Mouse (Mus musculus): Measurements from ENCODE around the gene Fam104a.

The Fam104a gene

DNA sequence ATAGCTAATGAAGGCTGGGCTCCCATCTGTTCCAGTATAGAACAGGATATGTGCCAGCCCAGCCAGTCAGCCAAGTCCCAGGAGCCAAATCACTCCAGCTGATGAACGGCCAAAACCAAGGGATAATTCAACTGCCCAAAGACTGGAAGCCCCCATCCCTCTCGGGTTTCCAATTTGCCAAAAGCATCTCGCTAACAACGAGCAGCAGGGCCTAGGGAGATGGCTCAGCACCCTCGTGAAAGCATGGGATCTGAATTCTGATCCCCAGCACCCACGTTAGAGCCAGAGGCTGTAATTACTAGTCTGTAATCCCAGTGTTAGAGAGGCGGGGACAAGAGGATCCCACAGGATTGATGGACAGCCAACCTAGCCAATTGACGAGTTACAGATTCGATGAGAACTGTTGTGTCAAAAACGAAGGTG, 49.2 kb downstream of the Fam104a start:
- in situ Hi-C loops (cut with MboI, MseI) = no loop called here

DNA sequence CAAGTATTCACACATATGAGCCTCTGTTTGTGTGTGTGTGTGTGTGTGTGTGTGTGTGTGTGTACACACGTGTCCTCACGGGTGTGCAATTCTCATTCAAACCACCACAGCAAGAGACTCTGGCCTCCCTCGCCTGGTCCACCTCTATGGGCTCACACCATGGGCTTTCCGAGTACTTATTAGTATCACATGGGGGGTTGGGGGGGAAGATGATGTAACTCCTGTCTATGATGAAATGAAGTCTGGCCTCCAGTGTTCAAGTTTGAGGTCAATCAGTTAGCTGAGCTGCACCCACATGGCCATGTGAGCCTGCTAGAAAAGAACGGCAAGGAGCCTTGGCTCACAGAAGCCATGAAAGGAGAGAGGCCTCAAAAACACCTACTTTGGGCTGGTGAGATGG, 50.6 kb downstream of the Fam104a start:
- in situ Hi-C loops (cut with MboI, MseI) = no loop called here

DNA sequence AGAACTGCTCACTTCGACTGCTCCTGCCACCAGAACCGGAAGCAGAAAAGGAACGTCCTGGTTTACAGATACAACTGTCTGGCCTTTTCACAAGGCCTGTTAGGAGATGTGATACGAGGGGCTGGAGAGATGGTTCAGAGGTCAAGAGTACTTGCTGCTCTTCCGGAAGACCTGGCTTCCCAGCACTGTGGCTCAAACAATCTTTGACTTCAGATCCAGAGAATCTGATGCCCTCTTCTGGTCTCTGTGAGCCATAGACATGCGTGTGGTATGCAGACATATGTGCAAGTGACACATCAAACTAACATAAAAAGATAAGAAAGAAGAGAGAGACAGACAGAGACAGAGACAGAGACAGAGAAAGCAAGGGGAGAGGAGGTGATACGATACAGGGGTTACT, 51.7 kb downstream of the Fam104a start:
- in situ Hi-C loops (cut with MboI, MseI) = no loop called here

DNA sequence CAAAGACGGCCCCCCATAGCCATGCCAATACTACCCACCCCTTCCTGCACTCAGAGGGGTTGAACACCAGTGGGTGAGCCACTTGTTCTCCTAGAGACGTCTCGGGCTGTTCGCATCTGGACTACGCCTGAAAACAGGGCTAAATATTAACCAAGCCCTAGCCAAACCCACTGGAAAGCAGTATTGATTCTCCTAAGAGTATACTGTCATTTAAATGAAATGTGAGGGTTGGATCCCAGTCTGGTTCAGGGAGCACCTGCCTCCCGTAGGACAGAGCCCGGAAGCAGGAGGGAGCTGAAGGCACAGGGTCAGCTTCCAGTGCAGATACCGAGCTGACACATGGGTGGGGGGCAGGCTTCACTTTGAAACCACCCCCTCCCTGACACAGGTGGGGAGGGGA, 52.1 kb downstream of the Fam104a start:
- in situ Hi-C loops (cut with MboI, MseI) = no loop called here

DNA sequence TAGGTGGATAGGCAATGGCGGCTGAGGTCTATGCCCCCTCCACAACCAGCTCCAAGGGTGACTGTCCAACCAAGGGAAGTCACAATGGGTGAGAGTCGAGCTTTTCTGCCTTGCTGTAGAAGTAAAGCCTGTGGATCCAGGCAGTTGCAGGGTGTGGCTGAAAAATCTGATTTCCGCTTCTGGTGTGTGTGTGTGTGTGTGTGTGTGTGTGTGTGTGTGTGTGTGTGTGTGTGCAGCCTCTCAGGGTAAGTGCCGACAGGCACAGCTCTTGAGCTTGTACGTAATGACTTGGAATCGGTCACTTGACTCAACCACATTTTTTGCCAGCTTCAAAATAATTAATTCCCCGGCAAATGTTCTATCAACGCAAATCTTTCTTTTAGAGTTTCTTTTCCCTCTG, 52.7 kb downstream of the Fam104a start:
- in situ Hi-C loops (cut with MboI, MseI) = no loop called here

DNA sequence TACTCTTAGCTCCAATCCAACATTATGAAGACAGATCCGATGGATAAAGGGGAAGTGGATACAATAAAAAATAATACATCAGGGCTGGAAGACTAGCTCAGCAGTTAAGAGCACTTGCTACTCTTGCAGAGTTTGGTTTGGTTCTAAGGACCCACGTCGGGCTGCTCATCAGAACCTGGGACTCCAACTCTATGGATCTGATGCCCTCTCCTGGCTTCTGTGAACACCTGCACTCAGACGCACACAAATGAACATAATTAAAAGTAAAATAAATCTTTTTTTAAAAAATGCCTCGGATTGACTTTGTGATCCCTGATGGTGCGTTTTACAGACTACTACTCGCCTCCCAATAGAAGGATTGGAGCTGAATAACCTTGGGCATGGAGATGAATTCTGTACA, 53.3 kb downstream of the Fam104a start:
- in situ Hi-C loops (cut with MboI, MseI) = no loop called here

DNA sequence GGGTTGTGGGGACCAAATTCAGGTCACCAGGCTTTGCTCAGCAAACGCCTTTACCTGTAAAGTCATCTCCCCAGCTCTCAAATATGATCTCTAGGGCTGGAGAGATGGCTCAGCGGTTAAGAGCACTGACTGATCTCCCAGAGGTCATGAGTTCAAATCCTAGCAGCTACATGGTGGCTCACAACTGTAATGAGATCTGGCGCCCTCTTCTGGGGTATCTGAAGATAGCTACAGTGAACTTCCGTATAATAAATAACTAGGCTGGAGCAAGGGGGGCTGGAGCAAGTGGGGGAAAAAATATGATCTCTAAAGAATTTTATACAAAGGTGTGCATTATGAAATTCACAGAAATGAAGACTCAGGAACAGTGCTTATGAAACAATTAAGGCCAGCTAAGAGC, 56.2 kb downstream of the Fam104a start:
- in situ Hi-C loops (cut with MboI, MseI) = loop anchor here (10.0 kb wide), 1 partner anchor 323 kb away; no protein-coding TSS in a partner anchor

DNA sequence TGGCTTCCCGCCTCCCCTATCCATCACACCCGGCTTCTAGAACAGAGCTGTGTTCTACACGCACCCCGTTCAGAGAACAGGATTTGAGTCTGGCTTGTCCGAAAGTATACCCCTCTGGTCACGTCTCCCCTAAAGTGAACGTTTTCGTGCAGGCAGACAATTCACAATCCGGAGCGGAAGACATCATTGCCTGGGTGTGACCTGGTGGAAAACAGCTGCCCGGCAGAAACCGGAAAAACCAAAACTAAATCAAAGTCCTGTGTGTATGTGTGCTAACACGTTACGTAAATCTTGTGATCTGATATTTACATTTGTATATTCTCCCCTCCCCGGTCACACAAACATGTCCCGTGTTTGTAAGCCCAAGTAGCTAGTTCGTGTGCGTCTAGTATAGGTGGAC, 58.5 kb downstream of the Fam104a start:
- in situ Hi-C loops (cut with MboI, MseI) = loop anchor here (10.0 kb wide), 1 partner anchor 321 kb away; no protein-coding TSS in a partner anchor

DNA sequence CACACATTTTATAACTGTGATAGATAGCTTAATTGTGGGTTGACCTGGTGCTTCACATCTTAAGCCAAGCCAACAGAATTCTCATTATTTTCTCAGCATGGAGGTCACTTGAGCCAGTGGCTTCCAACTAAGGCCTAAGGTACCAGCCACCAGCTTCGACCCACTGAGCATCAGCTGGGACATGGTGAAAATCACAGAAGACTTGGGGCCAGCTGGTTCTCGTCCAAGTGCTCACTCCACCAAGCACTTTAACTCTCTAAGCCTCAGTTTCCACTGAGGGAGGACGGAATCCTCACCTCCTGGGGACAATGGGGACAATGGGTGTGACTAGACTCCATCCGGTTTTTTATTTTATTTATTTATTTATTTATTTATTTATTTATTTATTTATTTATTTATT, 61.9 kb downstream of the Fam104a start:
- in situ Hi-C loops (cut with MboI, MseI) = loop anchor here (10.0 kb wide), 1 partner anchor 317 kb away; no protein-coding TSS in a partner anchor

DNA sequence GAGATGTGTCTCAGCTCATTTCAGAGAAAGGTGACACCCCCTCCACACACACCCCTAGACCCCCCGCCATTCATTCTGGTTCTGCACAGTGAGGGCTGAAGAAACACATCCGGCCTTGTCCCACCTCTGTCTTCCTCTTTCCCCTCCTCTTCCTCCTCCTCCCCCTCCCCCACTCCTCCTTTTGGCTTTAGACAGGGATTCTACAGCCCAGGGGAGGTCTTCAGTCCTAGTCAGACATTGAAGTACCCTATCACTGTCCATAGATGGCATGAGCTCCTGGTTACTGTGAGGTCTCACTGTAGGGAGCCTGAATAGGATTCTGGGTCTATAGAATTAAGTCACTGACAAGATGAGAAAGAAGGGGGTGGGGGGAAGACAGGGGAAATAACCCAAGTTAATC, 63.0 kb downstream of the Fam104a start:
- in situ Hi-C loops (cut with MboI, MseI) = loop anchor here (10.0 kb wide), 1 partner anchor 316 kb away; no protein-coding TSS in a partner anchor

DNA sequence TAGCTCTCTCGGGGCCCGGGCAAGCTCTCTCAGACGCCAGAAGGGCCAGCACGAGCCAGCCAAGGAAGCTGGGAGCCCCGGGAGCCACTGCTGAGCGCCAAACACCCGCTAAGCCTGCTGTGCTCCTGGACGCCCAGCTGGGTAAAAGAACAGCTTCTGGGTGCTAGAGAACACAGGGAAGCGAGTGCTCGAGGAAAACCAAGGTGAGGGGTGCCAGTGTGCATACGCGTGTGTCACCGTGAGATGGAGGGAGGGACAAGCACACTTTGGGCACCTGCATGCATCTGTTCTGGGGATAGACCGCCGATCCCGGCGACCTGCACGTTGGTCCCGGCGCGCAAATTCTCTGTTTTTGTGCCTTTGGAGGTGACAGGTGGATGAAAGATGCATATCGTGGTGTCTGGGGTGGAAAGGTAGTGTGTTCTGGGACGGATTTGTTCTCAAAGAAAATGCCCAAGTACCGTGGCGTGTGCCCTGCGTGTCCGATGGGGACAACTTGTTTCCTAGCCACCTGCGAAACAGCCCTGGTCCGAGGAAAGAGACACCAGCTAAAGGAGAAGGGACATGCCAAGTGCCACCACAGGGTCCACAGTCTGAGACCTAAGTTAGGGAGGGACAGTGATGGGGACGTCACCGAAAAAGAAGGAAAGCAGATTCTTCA, 64.4 kb downstream of the Fam104a start:
- in situ Hi-C loops (cut with MboI, MseI) = loop anchor here (5.0 to 10.0 kb wide), 3 partner anchors 195 to 442 kb away; no protein-coding TSS in a partner anchor

DNA sequence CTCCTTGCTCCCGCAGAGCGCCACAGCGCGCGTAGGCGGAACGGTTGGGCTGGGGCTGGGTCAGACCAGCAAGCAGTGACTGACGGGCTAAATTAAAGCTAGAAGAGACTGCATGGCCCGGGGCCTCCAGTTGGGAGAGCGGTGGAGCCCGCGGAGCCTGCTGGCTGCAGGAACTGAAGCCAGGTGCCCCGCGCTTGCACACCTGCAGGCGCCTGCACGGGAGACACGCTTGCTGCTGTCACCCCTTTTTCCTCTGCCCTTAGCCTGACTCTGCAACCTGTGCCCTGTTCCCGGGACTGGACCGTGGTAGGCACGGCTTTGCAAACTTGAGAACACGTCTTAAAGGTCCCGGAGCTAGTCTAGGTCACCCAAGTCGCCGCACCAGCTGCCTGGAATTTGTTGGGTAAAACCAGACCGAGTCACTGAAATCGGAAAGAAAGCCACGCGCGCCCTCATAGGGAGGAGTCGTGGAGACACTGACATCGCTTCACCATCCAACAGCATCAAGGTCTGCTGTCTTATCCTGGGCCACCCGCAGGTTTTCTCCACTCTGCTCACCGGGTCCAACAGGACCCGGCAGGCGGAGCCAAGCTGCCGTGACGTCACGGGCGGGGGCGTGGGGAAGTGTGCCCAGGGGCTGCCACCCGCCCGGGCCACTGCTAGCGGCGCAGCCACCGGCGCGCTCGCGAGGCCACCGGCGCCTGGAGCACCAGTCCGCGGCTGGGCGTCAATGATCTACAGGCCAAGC, 65.1 kb downstream of the Fam104a start, which contains the start of gene Sstr2:
TSS of gene Sstr2 (plus strand) at position 671 of the 748 bp plus-strand sequence.
- in situ Hi-C loops (cut with MboI, MseI) = loop anchor here (5.0 to 10.0 kb wide), 2 partner anchors 194 to 442 kb away; no protein-coding TSS in a partner anchor

DNA sequence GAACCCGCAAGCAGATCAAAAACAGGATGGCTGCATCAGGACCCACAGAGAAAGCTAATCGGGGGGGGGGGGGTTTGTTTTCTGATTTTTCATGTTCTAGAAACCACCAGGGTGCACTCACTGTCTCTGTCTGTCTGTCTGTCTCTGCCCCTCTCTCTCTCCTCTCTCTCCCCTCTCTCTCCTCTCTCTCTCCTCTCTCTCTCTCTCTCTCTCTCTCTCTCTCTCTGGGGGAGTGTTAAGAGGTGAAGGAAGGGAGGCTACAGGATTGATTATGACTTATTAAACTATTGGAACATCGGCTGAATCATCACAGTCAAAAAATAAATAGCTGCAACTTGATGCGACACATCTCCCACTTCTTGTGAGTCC, 65.7 kb downstream of the Fam104a start:
- in situ Hi-C loops (cut with MboI, MseI) = loop anchor here (5.0 to 10.0 kb wide), 2 partner anchors 193 to 441 kb away; no protein-coding TSS in a partner anchor

DNA sequence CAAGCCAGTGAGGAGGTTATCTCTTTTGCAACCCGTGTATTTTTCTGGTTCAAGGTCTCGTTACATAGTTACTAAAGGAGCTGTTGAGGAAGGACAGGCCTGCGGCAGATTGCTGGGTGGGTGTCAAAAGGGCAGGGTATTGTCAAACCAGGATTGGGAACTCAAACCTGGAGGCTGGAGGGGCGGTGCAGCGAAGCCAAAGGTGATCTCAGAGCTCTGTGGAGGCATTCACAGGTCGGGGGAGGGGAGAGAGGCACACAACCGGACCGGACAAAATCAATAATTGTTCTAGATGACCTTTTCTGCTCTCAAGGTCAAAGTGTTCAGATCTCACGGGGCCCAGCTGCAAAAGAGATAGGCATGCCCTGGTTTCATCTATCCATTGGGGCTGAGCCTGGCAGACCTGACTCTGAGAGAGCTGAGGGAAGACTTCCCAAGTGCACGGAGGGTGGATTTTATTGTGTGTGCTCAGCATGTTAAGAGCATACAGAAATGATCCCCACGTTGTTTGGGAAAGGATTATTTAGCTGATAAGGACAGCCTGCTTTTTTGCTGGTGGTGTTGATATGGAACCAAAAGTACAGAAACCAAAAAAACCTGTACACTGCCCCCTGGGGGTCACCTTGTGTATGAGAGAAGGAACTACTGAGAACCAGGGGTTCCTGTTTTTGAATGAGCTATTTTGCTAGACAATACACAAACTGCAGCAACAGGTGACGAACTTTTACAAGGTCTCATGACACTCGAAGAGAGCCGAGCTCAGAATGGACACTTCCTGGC, 66.6 kb downstream of the Fam104a start:
- in situ Hi-C loops (cut with MboI, MseI) = loop anchor here (5.0 to 10.0 kb wide), 2 partner anchors 193 to 440 kb away; no protein-coding TSS in a partner anchor

DNA sequence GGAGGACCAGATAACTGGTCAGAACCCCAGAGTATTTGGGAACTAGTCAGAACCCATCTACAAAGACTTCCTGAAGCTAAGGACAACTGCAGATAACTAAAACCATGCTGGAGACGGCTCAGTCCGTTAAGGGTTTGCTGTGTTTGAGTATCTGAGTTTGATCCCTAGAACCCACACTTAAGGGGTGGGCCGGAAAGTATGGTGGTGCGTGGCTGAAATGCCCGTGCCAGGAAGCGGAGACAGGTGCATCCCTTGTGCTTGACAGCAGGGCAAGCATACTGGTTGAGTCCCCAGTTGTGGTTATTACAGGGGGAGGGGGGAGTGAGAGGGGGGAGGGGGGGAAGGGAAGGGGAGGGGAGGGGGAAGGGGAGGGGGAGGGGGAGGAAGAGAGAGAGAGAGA, 69.5 kb downstream of the Fam104a start:
- in situ Hi-C loops (cut with MboI, MseI) = loop anchor here (10.0 kb wide), 1 partner anchor 190 kb away; no protein-coding TSS in a partner anchor

DNA sequence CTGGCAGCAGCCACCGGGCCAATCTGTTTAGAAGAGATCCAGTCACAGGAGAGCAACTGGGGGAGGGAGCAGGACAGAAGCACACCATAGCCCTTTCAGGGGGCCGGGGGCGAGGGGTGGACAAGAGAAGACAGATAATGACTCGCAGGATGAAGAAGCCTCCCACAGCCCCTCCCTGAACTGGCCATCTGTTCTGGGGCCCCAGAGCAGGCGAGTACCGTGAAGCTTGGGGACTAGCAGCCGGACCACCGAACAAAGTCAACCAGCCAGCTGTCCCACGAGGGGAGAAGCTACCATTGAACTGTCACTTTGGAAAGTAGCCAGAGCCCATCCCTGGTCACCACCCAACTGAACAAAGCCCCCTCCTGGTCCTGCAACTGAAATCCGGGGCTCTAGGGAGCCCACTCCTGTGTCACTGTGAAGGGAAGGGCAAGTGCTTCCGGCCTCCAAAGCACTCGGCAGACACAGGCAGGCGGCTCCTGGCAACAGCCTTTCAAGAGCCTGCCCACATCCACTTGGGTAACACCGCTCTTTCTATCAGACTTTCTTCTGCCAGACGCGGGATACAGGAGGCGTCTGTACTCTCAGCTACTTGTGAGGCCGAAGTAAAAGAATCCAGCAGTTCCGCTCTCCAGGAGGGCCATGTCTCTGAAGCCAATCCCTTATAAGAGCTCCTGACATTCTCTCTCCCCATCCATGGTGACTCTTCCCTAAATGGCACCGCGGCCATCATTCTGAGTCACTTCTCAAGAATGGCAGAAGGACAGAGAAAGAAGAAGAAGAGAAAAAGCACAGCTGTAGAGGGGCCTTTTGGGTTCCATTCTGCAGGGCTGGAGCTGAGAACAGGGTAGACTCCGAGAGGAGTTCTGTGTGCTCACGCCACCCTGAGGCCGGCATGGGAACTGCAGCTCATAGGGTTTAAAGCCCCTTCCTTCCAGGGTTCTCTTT, 72.0 kb downstream of the Fam104a start:
- in situ Hi-C loops (cut with MboI, MseI) = loop anchor here (10.0 kb wide), 1 partner anchor 187 kb away; no protein-coding TSS in a partner anchor

All from T-helper 2 cell (primary cell).